Mouse (Mus musculus): ENCODE measurements around the gene Itpr2.

DNA sequence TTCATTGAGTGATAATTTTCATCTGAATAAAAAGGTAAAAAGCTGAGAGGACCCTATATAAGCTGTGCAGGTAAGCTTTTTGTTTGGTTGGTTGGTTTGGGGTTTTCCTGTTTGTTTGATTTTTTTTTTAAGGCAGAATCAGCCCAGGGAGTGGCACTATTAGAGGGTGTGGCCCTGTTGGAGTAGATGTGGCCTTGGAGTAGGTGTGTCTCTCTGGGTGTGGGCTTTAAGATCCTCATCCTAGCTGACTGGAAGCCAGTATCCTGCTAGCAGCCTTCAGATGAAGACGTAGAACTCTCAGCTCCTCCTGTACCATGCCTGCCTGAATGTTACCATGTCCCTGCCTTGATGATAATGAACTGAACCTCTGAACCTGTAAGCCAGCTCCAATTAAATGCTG lies 254.1 kb downstream of the Itpr2 start:
- TF ChIP-seq CTCF (IDR thresholded peaks at IDR 0.05; ENCODE audit: borderline replicate concordance, insufficient read depth, low read depth, low read length) (no peak), POLR2A (IDR thresholded peaks at IDR 0.05; ENCODE audit: borderline replicate concordance, insufficient read depth, low read length) (no peak)

Measured in cerebellum, adult 2 months (tissue).